ENCODE assay signal across 8 mouse cellular contexts in the genomic region with DNA sequence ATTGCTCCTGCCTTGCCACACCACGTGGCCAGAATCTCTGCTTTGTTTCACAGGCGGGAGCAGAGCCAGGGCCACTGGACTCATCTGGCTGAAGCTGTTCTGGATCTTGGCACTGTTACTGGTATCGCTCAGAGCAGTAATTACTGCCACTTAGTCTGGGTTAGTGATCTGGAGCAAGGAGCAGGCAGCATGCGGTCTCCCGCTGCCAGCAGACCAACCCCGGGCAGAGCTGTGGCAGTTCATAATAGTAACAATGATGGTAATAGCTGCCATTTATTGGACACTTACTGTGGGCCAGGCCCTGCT.
DNase-seq lines count a peak whose midpoint lies in the region; ATAC-seq lines count a peak whose summit lies in the region.

No protein-coding gene starts in this region.

- no peaks in the 10 kb centered on the region for H3K9me3 ChIP-seq in embryonic facial prominence, embryonic 12.5 days
- H3K9me3 ChIP-seq in embryonic facial prominence, embryonic 10.5 days: no peaks in the 10 kb centered on the region
- no peaks in the 10 kb centered on the region for H3K9me3 ChIP-seq in stomach, embryonic 16.5 days (replicated peaks; ENCODE audit: control insufficient read depth, low read length)

- peaks cover 5% of the 10 kb centered on the region for H3K27me3 ChIP-seq in embryonic facial prominence, embryonic 12.5 days
- peaks cover 58% of the 10 kb centered on the region for H3K27me3 ChIP-seq in embryonic facial prominence, embryonic 10.5 days (replicated peaks; ENCODE audit: low read depth, poor library complexity, severe bottlenecking)
- H3K27me3 ChIP-seq in stomach, embryonic 16.5 days (ENCODE audit: control insufficient read depth, insufficient read depth, low read length): no peaks in the 10 kb centered on the region

- H3K36me3 ChIP-seq in embryonic facial prominence, embryonic 12.5 days: no peaks in the 10 kb centered on the region
- no peaks in the 10 kb centered on the region for H3K36me3 ChIP-seq in embryonic facial prominence, embryonic 10.5 days (replicated peaks)
- no peaks in the 10 kb centered on the region for H3K36me3 ChIP-seq in stomach, embryonic 16.5 days (ENCODE audit: control insufficient read depth, insufficient read depth, low read length)

- DNase-seq in embryonic facial prominence, embryonic 10.5 days (ENCODE audit: low spot score): no peak
- DNase-seq in right cerebral cortex, adult 18-20 months: peak; percentile 26
- no peak for DNase-seq in right cerebral cortex, postnatal 25 days
- peak; percentile 28 to 51 for DNase-seq in layer of hippocampus, adult 8-10 months (ENCODE audit: low spot score in 2 of 2)
- no peak for DNase-seq in urinary bladder, postnatal 14 days (ENCODE audit: low spot score)
- no peak for DNase-seq in thymus, postnatal 4 days

- no peak overlapping the region for H3K4me3 ChIP-seq in embryonic facial prominence, embryonic 12.5 days
- no peak overlapping the region for H3K4me3 ChIP-seq in embryonic facial prominence, embryonic 10.5 days
- H3K4me3 ChIP-seq in stomach, embryonic 16.5 days (replicated peaks; ENCODE audit: low read length): no peak overlapping the region

- WGBS in embryonic facial prominence, embryonic 12.5 days: 61% methylated on average over 6 of the region's 6 CpGs
- WGBS in embryonic facial prominence, embryonic 10.5 days: 64% methylated on average over 6 of the region's 6 CpGs
- 52% methylated on average over 6 of the region's 6 CpGs for WGBS in stomach, embryonic 16.5 days

- H3K9ac ChIP-seq in embryonic facial prominence, embryonic 12.5 days: no peak overlapping the region
- no peak overlapping the region for H3K9ac ChIP-seq in stomach, embryonic 16.5 days (ENCODE audit: low read length)

- ATAC-seq in embryonic facial prominence, embryonic 12.5 days (ENCODE audit: insufficient number of reproducible peaks, insufficient read depth, low FRiP score, low TSS enrichment): no peak; the same call in 1 of the 2 replicates
- peak; percentile 45; the same call in 1 of the 2 replicates for ATAC-seq in stomach, embryonic 16.5 days (ENCODE audit: insufficient read depth, low FRiP score)

- H3K4me1 ChIP-seq in embryonic facial prominence, embryonic 12.5 days: peaks cover 11% of the 10 kb centered on the region; the same call in 1 of the 2 replicates
- H3K4me1 ChIP-seq in embryonic facial prominence, embryonic 10.5 days: peaks cover 26% of the 10 kb centered on the region
- H3K4me1 ChIP-seq in stomach, embryonic 16.5 days (ENCODE audit: control insufficient read depth, insufficient read depth, low read length): peaks cover 3% of the 10 kb centered on the region; the same call in 1 of the 2 replicates

- H3K27ac ChIP-seq in embryonic facial prominence, embryonic 12.5 days: peak overlapping the region; percentile 26; the same call in 1 of the 2 replicates
- no peak overlapping the region for H3K27ac ChIP-seq in embryonic facial prominence, embryonic 10.5 days (replicated peaks)
- H3K27ac ChIP-seq in stomach, embryonic 16.5 days (ENCODE audit: low read length): no peak overlapping the region

- H3K4me2 ChIP-seq in embryonic facial prominence, embryonic 12.5 days (replicated peaks): no peak overlapping the region
- H3K4me2 ChIP-seq in stomach, embryonic 16.5 days (ENCODE audit: low read depth, low read length): no peak overlapping the region

Comparison
In these comparisons a context has a peak if more than half of its experiments do, and no peak if none do; other contexts are left out.
1. DNase-seq: peak in right cerebral cortex, adult 18-20 months (single experiment) and layer of hippocampus, adult 8-10 months (2 of 2); none in embryonic facial prominence, embryonic 10.5 days (single experiment), right cerebral cortex, postnatal 25 days (single experiment), urinary bladder, postnatal 14 days (single experiment) and thymus, postnatal 4 days (single experiment).